Mouse (Mus musculus): ENCODE measurements around the gene Pradc1.
A peak's percentile ranks its signal among the peaks of the same experiment; 100 is the strongest.

The Pradc1 gene

DNA sequence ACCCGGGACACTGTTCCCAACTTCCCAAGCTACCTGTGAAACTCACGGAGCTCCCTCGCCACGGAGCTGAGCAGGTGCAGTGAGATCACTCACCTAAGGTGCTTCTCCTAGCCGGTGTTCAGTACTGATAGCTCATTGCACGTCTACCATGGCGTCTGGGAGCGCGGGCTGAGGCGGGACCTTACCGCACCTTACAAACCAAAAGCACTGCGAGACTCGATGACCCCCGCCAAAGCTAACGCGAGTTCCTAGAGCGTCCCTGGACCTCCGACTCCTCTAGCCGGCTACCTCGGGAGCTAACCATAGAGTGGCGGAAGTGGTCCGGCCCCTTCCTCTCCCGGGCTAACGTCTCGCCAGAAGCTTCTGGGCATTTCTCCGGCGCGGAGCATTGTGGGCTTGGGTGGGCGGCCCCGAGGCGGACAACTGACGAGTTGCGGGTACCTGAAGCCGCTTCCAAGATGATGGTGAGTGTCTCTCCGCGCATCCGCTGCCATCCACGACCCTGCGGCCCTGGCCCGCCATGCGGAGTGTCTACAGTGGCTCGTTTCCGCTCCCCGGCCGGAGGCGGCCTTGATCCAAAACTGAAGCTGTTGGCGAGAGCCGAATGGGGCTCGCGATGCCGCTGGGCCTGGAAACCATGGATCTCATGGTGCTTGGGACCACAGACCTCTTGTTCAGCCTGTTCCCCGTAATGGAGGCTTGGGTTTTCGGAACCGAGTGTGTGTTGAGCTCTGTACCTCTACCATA lies at the start of gene Pradc1:
Pradc1 (minus strand) TSS at position 307 of the 747 bp plus-strand sequence.
- peak; percentile 94 for DNase-seq (ENCODE audit: low read depth, low spot score)

DNA sequence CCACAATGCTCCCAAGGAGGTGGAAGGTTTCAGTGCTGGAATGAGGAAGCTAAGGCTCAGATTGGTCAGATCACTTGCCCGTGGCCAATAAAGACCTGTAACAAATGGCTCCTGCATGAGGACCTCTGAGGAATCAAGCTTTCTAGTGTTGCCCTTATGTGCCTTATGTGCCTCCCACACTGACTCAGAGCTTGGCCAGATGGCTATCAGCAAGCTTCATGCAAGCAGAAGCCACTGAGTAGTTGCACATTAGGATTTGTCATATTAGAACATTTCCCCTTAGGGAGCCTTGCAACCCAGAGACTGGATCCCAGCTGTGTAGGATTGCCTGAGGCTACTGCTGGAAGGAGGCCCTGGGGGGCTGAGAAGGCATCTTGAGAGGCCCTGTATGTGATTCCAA lies 48.6 kb upstream of the Pradc1 start:
- no peak for DNase-seq (ENCODE audit: low read depth, low spot score)

DNA sequence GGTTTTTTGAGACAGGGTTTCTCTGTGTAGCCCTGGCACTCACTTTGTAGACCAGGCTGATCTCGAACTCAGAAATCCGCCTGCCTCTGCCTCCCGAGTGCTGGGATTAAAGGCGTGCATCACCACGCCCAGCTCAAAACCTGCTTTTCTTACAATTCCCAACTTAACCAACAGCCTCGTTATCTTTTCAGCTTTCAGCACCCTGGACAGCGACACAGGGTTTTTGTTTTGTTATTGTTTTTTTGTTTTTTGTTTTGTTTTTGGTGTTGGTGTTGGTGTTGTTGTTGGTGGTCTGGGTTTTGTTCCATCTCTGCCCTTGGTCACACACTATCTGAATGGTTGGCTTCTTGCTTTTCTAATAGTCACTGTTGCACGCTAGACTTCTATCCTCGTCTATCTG lies 46.4 kb upstream of the Pradc1 start:
- DNase-seq (ENCODE audit: low read depth, low spot score) = no peak

DNA sequence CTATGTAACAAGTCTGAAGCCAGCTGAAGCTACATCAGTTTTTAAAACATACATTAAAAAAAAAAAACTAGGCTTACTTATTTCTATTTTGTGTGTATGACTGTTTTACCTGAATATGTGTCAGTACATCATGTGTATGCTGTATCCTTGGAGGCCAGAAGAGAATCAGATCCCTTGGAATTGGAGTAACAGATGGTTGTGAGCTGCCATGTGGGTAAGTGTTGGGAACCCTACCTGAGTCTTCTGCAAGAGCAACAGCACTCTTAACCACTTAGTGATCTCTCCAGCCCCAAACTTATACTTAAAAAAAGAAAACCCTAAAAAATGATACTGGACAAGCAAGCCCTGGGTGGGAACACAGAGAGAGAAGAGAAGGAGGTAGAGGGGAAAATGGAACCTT lies 45.2 kb upstream of the Pradc1 start:
- no peak for DNase-seq (ENCODE audit: low read depth, low spot score)

DNA sequence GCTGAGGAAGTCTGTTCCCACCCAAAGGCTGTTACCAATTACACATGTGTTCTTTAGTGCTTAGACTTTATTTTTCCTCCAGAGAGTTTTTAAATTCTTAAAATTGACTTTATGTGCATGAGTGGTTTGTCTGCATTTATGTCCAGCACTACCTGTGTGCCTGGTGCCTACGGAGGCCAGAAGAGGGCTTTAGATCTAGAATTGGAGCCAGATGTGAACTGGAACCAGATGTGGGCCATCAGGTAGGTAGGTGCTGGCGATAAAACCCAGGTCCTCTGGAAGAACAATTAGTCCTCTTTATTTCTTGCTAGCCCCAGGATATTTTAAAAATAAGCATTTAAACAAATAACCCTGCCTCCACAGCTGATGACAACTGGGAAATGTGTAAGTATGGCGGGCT lies 39.8 kb upstream of the Pradc1 start:
- no peak for DNase-seq (ENCODE audit: low read depth, low spot score)

DNA sequence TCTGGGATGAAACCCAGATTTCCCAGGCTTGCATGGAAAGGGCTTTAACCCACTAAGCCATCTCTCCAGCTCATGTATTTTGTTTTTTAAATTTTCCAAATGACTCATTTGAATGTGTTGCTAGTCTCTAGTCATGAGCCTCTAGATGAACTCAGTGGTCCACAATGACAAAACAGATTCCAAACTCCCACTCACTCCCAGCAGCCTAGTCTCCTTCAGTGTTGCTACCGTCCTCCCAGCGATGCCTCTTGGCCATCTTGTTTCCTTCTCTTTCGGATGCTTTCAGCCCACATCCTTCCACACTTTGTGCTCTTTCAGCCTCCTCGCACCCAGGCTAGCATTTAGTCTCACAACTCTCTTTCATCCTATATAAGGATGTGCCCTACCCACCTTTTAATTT lies 38.5 kb upstream of the Pradc1 start:
- no peak for DNase-seq (ENCODE audit: low read depth, low spot score)

DNA sequence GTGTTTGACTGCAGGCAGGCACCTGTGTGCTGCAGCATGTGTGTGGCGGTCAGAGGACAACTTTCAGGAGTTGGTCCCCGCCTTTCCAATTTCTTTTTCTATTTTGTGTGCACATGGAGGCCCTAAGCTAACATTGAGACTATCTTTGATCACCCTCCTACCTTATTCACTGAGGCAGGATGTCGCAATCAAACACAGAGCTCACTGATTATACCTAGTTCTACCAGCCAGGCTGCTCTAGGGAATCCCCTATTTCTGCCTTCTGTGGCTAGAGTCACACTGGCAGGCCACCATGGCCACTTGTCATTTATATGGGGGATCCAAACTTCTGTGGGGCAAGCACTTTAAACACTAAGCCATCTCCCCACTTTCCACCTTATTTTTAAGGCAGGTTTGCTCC lies 37.9 kb upstream of the Pradc1 start:
- DNase-seq (ENCODE audit: low read depth, low spot score) = no peak

DNA sequence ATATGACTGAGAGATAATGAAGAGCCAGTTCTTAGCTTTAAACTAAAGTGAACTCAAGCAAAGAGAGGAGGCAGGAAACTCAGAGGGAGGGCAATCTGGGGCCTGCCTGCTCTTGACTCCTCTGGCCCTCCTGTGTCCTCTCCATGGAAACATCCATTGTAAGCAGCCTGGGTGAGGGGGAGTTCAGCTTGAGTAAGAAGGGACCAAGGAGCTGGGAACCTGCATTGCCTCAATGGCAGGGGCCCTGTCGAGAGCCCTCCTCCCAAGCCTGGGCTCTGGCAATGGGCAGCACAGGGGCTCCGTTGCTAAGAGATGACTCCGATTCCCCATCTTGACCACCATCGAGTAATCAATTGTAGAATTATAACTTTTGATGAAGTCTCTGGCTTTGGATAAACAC lies 36.7 kb upstream of the Pradc1 start:
- no peak for DNase-seq (ENCODE audit: low read depth, low spot score)

DNA sequence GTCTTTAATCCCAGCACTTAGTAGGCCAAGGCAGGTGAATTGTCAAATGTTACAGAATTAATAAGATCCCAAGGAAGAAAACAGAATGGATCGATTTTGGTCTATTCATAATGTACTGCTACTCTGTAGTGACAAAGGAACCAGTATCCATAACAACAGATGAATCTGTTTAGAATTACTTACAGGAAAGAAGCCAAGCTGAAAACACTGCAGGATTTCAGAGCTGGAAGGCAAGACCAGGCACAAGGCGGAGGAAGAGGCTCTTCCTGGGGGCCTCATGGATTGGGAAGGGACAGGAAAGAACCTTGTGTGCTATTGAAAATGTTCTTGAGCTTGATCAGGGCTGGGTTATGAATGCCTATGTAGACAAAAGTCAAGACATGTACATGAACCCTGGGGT lies 34.0 kb upstream of the Pradc1 start:
- no peak for DNase-seq (ENCODE audit: low read depth, low spot score)

DNA sequence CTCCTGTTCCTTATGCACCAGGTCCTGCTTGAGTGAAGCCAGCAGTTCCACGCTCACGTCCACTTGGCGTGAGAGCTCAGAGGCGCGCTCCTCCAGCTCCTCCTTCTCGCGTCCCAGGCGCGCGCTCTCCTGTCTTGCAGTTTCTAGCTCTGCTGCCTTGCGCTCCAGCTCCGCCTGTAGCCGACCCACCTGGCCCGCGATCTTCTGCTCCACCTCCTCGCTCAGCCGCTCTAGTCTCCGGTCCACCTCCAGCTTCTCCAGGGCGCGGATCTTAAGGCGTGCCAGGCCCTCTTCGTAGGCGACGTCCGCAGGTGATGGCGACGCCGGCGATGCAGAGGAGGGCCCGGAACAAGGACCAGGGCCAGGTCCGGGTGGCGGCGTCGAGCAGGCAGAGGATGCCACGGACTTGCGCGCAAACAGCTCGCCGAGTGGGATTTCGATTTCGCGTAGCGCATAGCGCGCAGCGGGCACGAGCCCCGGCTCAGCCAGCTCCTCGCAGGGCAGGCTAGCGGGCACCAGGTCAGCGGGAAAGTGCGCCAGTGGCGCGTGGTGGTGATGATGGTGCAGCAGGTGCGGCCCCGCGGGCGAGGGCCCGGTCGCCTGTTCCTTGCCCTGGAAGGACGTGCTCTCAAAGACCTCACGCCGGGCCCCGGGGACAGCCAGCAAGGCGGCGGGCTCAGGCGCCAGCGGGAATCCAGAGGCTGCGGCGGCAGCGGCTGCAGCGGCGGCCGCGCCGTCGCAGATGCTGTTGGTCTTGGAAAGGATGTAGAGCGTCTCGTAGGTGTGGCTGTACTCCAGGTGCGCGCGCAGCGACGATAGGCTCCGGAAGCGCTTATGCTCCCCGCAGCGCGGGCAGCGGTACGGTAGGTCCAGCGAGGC lies 32.3 kb upstream of the Pradc1 start:
- DNase-seq (ENCODE audit: low read depth, low spot score) = no peak

DNA sequence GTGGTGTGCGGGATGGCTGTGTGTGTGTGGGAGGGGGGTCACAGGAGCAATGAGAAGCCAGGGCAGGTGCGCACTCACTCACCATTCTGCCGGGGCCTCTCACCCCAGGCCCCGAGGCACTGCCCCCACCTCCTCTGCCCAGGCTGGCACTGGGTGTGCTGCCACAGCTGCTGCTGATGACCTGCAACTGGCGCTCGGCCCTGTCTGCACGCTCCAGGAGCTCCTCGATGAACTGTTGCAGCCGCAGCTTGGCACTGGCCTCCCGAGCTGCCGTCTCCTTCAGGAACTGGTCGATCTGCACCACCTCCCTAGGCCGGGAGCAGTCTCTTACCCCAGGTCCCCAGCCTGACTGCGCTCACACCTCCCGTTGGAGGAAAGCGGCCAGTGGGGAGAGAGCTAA lies 28.9 kb upstream of the Pradc1 start:
- no peak for DNase-seq (ENCODE audit: low read depth, low spot score)

DNA sequence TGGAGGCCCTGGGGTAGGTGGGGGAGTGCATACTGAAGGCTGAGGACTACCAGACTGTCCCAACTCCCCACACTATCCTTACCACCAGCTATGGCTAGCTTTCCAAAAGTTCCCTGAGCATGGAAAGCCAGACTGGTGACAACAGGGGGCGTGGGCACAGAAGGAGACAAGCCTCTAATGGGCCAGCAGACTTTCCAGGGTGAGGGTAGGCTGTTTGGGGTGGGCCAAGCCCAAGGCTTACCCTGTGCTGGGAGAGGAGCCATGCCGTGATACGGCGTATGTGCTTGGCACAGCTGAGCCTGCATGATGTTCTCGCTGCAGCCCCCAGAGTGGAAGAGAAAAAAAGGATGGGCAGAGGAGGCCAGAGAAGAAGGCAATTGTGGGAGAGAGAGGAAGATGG lies 28.2 kb upstream of the Pradc1 start:
- no peak for DNase-seq (ENCODE audit: low read depth, low spot score)

DNA sequence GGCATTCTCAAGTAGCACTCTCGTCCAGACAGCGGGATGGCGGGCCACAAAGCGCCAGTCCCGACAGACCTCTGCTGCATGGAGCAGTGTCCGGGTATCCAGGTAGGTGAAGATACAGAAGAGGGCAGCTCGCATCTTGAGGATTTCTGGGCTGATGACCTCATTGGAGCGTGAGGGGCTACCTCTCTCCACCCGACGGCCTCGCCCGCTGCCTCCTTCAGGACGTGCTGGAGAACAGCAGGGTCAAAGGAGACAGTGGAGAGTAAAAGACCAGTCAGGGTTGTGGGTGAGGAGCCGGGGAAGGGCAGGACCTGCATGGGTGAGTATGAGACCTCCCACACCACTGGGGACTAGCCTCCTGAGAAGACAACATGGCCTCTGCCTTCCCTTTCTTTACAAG lies 26.6 kb upstream of the Pradc1 start:
- no peak for DNase-seq (ENCODE audit: low read depth, low spot score)

DNA sequence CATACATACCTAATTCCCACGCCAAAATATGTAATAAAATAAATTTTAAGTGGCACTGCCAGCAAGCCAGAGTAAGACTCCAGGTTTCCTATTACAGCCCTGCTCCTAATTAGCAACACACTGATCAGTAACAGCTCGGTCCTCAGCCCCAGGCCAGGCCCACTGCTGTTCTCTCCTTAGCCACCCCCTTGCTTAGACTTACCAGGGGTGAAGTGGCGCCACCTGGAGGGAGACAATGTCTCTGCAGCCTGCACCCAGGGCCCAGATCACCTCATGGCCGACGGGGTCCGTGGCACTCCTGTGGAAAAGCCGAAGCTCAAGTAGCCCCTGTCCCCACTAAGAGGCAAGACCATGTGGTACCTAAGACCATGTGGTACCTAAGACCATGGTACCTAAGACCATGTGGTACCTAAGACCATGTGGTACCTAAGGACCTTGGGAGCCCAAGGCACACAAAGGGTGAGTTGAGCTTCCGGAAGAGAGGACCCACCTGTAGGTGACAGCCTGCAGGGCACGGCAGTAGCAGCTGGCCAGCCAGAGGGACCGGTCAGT lies 25.7 kb upstream of the Pradc1 start:
- no peak for DNase-seq (ENCODE audit: low read depth, low spot score)

DNA sequence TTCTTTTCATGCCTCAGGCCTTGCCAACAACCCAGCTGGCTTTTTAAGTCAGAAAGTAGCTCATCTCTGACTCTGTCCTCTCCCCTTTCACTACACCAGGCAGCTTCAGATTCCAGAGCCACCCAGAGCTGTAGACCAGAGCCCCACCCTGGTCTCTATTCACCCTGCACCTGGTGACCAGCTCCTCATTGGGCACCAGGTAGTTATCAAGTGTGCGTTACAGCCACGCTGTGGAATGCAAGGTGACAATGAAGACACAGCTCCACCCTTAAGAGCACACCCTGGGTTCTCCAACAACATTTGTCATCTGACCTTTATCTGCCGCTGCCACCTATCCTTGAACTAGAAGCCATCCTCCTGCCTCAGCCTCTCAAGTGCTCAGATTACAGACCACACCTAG lies 23.8 kb upstream of the Pradc1 start:
- no peak for DNase-seq (ENCODE audit: low read depth, low spot score)

DNA sequence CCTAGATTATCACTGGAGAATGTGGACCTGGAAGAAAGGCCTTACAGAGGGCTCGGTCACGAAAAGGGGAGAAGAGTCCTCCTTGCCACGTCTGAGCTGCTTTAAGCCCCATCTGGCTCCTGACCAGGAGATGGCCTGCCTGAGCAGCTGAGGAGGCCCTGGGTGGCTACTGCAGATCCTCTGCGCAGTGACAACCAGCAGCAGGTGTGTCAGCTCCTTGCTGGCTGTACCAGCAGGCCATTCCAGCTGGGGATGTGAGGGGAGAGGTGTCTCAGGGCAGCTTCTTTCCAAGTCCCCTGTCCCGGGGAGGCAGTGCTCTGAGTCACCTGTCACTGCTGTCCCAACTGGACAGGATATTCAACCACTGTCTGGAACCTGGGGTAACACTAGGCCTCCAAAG lies 20.8 kb upstream of the Pradc1 start:
- DNase-seq (ENCODE audit: low read depth, low spot score) = no peak

DNA sequence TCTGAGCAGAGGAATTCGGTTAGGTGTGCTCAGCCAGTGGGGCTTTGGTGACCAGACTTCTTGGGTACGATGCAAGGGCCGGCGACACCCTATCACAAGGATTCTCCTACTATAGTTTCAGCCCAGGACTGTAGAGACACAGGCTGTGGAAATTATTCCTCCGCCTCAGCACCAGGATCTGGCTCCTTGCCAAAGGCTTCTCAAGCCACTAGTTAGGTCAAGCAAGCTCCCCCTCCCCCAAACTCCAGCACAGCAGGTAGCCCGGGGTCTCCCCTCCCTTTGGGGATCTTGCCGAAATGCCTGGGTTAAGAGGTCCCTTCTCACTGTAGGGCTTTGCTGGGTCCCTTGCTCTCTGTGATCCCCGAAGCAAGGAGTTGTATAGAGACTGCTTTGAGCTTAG lies 20.2 kb upstream of the Pradc1 start:
- no peak for DNase-seq (ENCODE audit: low read depth, low spot score)

DNA sequence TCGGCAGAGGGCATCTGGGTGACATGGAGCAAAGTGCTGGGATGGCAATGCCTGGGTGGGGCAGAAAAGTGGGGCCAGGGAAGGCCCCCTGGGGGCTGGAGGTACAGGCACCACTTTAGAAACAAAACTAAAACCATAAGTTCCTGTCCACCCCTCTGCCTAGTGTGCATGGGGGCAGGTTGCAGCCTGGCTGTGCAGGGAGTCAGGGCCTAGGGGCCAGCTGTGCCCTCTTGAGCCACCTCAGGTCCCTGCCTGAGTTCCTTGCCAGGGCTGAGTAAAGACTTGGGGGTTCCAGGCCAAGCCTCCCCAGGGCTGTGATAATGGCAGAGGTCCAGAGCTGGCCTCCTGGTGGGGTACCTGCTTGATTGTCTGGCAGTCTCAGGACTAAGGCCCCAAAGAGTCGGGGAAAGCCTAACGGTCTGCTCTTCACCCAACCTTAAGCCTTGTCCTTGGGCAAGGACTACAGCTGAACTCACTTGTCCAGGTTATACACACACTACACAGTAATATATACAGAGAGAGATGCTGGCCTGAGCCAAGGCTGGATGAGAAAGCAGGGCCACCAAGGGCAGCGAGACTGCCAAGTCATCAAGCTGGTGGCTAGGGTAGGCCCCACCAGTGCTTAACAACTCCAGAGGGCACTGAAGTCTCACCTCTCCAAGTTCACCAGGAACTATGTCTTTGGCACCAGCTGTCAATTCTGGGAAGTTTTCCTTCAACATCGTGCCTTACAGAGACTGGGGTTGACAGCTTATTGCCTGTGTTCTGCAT lies 18.1 kb upstream of the Pradc1 start:
- DNase-seq (ENCODE audit: low read depth, low spot score) = no peak

DNA sequence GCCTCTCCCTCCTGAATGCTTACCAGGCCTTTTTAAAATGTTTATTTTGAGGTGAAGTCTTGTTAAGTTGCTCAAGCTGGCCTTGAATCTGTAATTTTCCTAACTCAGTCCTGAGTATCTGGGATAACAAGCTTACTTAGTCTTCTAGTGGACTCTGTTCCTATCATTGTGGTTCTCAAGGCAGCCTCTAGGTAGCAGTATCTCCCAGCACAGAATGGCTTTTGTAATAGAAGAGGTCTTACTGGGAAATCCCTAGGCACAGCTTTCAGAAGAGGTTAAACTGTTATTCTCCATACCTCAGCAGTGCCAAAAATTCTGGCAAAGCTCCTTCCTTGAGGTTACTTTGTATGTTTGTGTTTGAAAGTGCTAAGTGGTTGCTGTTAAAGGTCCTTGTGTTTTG lies 13.6 kb upstream of the Pradc1 start:
- no peak for DNase-seq (ENCODE audit: low read depth, low spot score)

DNA sequence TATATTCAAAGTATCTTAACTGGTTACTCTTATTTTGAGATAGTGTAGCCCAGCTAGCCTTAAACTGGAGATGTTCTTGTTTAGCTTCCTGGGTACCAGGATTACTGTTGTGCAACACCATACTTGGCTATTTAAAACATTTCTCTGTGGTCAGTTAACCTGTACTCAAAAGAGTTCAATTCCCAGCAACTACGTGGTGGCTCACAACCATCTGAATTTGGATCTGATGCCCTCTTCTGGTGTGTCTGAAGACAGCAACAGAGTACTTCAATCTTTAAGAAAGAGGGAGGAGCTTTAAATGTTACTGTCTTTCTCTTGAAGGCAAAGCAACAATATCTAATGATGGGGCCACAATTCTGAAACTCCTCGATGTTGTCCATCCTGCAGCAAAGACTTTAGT lies 7.9 kb upstream of the Pradc1 start:
- no peak for DNase-seq (ENCODE audit: low read depth, low spot score)

DNA sequence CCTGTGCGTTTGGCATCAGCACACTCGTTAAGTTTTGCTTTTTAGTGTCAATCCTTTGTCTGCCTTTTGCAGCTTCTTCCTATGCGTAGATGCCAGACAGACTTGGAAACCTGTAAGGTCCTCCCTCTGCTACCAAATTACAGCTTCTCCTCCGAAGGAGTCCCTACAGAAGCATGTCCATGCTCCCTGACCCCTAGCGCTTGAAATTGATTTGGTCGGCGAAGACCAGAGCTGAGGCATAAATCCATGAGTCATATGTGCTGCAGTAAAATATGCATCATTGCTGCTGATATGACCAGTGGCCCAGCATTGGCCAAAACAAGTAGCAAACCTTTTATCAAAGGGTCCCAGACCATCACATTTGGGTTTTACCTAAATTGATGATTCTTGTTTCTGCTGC lies 1.0 kb upstream of the Pradc1 start:
- no peak for DNase-seq (ENCODE audit: low read depth, low spot score)

DNA sequence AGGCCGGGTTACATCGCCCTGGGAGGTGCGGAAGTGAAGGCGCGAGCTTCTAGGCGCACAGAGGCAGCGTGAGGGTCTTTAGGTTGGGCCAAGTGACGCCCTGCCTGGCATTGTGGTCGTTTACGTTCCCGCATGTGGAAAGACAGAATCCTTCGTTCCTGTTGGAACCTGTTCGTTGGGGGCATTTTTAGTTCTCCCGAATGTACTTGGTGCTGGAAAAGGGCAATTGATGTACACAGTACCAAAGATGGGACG lies 568 bp upstream of the Pradc1 start:
- no peak for DNase-seq (ENCODE audit: low read depth, low spot score)
